Mouse (Mus musculus) heart, postnatal 0 days (tissue): ENCODE results near the gene Klhdc8a. TPM values are rescaled to one million over a fixed set of nuclear protein-coding genes. Genes with fewer than 3 reads are reported as not detected.

Source experiments
- ATAC-seq: fragments of 200-750 bp; cut with Nextera tagmentation; 2 replicates; pipeline ENCODE4 v1.8.0; 2017; ENCODE audit warnings: low read depth, moderate number of reproducible peaks, moderate library complexity; ENCODE audit not compliant: insufficient read depth
- DNase-seq: peaks from one replicate; pipeline ENCODE4 v3.0.0-alpha.2; 2016; ENCODE audit warnings: low spot score
- H3K27ac ChIP-seq: fragments of 300-500 bp; sonication (generic); 2 replicates; pipeline ENCODE4 v1.5.1; 2014; ENCODE audit warnings: low read depth, mild to moderate bottlenecking
- H3K27me3 ChIP-seq: fragments of 300-500 bp; sonication (generic); 2 replicates; pipeline ENCODE4 v1.6.1; 2014; ENCODE audit warnings: low read length, mixed read lengths; ENCODE audit not compliant: control insufficient read depth, insufficient read depth
- H3K36me3 ChIP-seq: fragments of 300-500 bp; sonication (generic); replicated peaks from 2 replicates; pipeline ENCODE4 v1.6.1; 2014; ENCODE audit warnings: low read length, mixed read lengths; ENCODE audit not compliant: control insufficient read depth, insufficient read depth
- H3K4me1 ChIP-seq: fragments of 300-500 bp; sonication (generic); 2 replicates; pipeline ENCODE4 v1.6.1; 2014; ENCODE audit warnings: antibody characterized with exemption; ENCODE audit not compliant: control insufficient read depth, insufficient read depth
- H3K4me2 ChIP-seq: fragments of 300-500 bp; sonication (generic); 2 replicates; pipeline ENCODE4 v1.6.1; 2014; ENCODE audit warnings: low read depth, mild to moderate bottlenecking, low read length, moderate library complexity
- H3K4me3 ChIP-seq: fragments of 300-500 bp; sonication (generic); 2 replicates; pipeline ENCODE4 v1.5.1; 2014; ENCODE audit warnings: low read depth, low read length
- H3K9ac ChIP-seq: fragments of 300-500 bp; sonication (generic); replicated peaks from 2 replicates; pipeline ENCODE4 v1.6.1; 2014; ENCODE audit warnings: low read depth, low read length, mixed read lengths
- H3K9me3 ChIP-seq: fragments of 300-500 bp; sonication (generic); replicated peaks from 2 replicates; pipeline ENCODE4 v1.6.1; 2016; ENCODE audit warnings: low read length; ENCODE audit not compliant: control insufficient read depth
- CTCF ChIP-seq: IDR thresholded peaks from 2 replicates; pipeline ENCODE4 v1.5.1; 2016; ENCODE audit warnings: antibody characterized with exemption, control low read depth, low read depth
- EP300 ChIP-seq: IDR thresholded peaks from 2 replicates; pipeline ENCODE4 v1.6.1; 2016; ENCODE audit warnings: antibody characterized with exemption, low read depth
- WGBS: fragments of 180-500 bp; shearing (Covaris S2); extraction: QIAGEN DNeasy Blood & Tissue Kit; methylation state at CpG from one replicate; pipeline ENCODE4 v1.1.7; 2014; 5-methylcytosine and 5-hydroxymethylcytosine counted together
- polyA plus RNA-seq: library from polyadenylated mRNA; unstranded; fragments of >200 nt; fragmentation: Nextera tagmentation; extraction: Ambion mirVana; gene quantifications from 2 replicates; pipeline ENCODE4 v1.2.1, GENCODE M21; 2015
- total RNA-seq: library from RNA; depleted of rRNA; stranded (reverse); fragments of >200 nt; gene quantifications from 2 replicates; pipeline ENCODE4 v1.2.3, GENCODE M21; 2014; ENCODE audit warnings: low replicate concordance

The Klhdc8a gene
- total and polyA plus RNA-seq, 2 experiments from 2014 or later, result 0.68 to 2.3 TPM

DNA sequence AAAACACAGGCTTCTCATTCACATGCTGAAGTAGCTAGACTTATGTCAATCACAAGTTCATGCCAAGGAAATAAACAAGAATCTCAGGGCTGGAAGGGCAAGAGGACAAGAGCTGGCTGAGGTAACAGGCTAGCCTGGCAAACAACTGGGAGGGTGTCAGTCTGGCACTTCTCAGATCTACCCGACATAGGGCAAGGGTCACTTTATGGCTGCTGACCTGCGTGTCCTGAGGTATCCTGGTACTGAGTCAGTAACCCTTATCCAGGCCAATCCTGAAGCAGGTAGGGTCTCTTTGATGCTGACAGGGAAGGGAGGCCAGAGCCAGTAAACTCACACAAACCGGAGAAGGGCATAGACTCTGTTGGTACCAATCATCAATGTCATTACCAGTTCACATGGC, 30.1 kb downstream of the Klhdc8a start:
- H3K27me3 ChIP-seq, result no peaks in the 10 kb centered on the region
- ATAC-seq (no peak), DNase-seq (no peak)
- H3K4me2 ChIP-seq, result no peak overlapping the region
- H3K27ac ChIP-seq, result no peak overlapping the region
- H3K4me3 ChIP-seq, result no peak overlapping the region
- H3K9ac ChIP-seq, result no peak overlapping the region
- no peaks in the 10 kb centered on the region for H3K9me3 ChIP-seq
- TF ChIP-seq CTCF (no peak), EP300 (no peak)
- peaks cover 11% of the 10 kb centered on the region; the same call in 1 of the 2 replicates for H3K4me1 ChIP-seq
- H3K36me3 ChIP-seq, result 0 out of 2 replicates have a peak, but pooled peaks cover 4% of the 10 kb centered on the region
- 86% methylated on average over 3 of the region's 3 CpGs for WGBS

DNA sequence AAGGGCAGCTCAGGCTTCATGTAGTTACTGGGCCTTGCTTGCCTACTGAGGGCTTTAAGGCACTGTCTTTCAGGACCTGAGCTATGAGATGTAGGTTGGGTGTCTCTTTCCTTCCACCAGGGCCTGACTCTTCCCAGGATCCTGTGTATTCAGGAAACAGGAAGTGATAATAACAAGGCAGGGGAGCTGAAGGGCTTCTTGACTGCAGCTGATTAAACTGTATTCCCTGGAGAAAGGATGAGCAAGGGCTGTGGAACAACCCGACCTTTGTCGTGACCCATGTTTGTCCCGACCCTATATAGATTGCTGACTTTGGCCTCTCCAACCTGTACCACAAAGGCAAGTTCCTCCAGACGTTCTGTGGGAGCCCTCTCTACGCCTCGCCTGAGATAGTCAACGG, 31.2 kb downstream of the Klhdc8a start:
- ATAC-seq (no peak), DNase-seq (no peak)
- Histone ChIP-seq H3K27ac (no peak overlapping the region), H3K4me2 (no peak overlapping the region), H3K4me3 (no peak overlapping the region), H3K9me3 (no peaks in the 10 kb centered on the region), H3K27me3 (no peaks in the 10 kb centered on the region), H3K4me1 (peaks cover 21% of the 10 kb centered on the region; the same call in 1 of the 2 replicates), H3K36me3 (0 out of 2 replicates have a peak, but pooled peaks cover 4% of the 10 kb centered on the region), H3K9ac (no peak overlapping the region)
- WGBS, result 65% methylated on average over 7 of the region's 7 CpGs
- TF ChIP-seq CTCF (no peak), EP300 (no peak)

DNA sequence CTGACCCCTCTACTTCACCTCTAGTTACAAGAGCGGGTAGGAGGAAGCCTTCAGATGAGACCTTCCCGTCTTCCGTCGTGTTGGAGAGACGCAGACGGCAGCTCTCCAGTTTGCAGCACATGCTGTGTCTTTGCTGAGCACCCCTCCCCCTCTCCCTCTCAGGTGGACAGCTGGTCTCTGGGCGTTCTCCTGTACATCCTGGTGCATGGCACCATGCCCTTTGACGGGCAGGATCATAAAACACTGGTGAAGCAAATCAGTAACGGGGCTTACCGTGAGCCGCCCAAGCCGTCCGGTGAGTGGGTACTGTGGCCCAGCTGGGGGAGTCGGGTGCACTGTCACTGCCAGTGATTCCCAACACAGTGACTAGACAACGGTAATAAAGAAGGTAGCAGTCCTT, 32.0 kb downstream of the Klhdc8a start:
- DNase-seq (no peak), ATAC-seq (no peak)
- Histone ChIP-seq H3K4me3 (no peak overlapping the region), H3K9ac (no peak overlapping the region), H3K36me3 (0 out of 2 replicates have a peak, but pooled peaks cover 4% of the 10 kb centered on the region), H3K27me3 (no peaks in the 10 kb centered on the region), H3K27ac (no peak overlapping the region), H3K4me2 (no peak overlapping the region), H3K9me3 (no peaks in the 10 kb centered on the region), H3K4me1 (peaks cover 28% of the 10 kb centered on the region; the same call in 1 of the 2 replicates)
- TF ChIP-seq CTCF (no peak), EP300 (no peak)
- 89% methylated on average over 15 of the region's 15 CpGs for WGBS

DNA sequence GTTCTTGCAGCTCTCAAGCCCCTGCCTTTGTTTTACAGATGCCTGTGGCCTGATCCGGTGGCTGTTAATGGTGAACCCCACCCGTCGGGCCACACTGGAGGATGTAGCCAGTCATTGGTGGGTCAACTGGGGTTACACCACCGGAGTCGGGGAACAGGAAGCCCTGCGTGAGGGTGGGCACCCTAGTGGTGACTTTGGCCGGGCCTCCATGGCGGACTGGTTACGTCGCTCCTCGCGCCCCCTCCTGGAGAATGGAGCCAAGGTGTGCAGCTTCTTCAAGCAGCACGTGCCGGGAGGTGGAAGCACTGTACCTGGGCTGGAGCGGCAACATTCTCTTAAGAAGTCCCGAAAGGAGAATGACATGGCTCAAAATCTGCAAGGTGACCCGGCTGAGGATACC, 32.9 kb downstream of the Klhdc8a start:
- H3K9me3 ChIP-seq, result no peaks in the 10 kb centered on the region
- H3K36me3 ChIP-seq, result 0 out of 2 replicates have a peak, but pooled peaks cover 4% of the 10 kb centered on the region
- ATAC-seq (no peak), DNase-seq (no peak)
- H3K4me2 ChIP-seq, result no peak overlapping the region
- H3K4me1 ChIP-seq, result peaks cover 32% of the 10 kb centered on the region; the same call in 1 of the 2 replicates
- WGBS, result 86% methylated on average over 17 of the region's 17 CpGs
- H3K27me3 ChIP-seq, result no peaks in the 10 kb centered on the region
- TF ChIP-seq CTCF (no peak), EP300 (no peak)
- no peak overlapping the region for H3K27ac ChIP-seq
- H3K4me3 ChIP-seq, result no peak overlapping the region
- H3K9ac ChIP-seq, result no peak overlapping the region

DNA sequence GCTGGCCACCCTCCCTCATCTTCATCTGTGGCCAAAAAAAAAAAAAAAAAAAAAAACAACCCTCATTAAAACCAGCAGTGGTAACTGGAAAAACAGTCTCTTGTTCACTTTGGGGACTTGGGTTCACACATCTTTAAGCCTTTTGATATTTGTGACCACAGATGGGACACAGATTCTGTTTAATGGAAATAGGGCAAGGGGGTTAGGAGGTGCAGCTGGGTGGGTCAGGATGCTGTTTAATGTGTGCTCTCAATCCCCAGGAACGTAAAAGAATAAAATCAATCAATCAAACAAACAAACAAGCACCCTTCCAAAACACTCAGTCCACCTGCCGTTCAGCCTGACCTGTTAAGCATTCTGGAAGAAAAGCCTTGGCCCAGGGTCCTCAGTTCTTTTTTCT, 34.8 kb downstream of the Klhdc8a start:
- WGBS, result 41% methylated on average over 2 of the region's 2 CpGs
- Histone ChIP-seq H3K27ac (0 out of 2 replicates have a peak overlapping the region, but pooled peaks have one; percentile 26), H3K4me3 (no peak overlapping the region), H3K4me2 (no peak overlapping the region), H3K27me3 (no peaks in the 10 kb centered on the region), H3K4me1 (peaks cover 40% of the 10 kb centered on the region), H3K36me3 (0 out of 2 replicates have a peak, but pooled peaks cover 4% of the 10 kb centered on the region), H3K9me3 (no peaks in the 10 kb centered on the region), H3K9ac (no peak overlapping the region)
- no peak for TF ChIP-seq EP300
- TF ChIP-seq CTCF, result no peak
- DNase-seq (no peak), ATAC-seq (no peak)

DNA sequence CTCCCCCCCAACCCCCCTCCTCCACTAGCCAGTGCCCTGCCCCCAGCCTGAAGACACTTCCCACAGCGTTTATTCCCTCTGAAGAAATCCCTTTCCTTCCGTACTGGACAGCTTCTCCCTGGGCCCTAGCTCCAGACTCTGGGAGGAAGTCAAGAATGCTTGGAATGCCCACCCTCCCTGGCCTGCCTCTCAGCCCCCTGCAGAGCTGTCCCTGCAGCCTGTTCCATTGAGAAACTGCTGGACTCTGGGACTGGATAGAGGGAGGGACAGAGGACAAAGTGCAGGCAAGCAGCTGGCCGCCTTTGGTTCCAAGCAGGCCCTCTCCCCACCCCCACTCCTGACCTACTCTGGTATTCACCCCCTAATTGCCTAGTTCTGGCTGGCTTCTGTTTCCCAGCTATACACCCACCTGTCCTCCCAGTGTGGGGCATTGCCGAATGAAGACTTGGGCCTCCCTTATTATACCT, 35.3 kb downstream of the Klhdc8a start:
- WGBS, result 3% methylated on average over 4 of the region's 4 CpGs
- DNase-seq (peak; percentile 72), ATAC-seq (peak; percentile 85)
- no peaks in the 10 kb centered on the region for H3K27me3 ChIP-seq
- H3K27ac ChIP-seq, result peak overlapping the region; percentile 26
- H3K9me3 ChIP-seq, result no peaks in the 10 kb centered on the region
- TF ChIP-seq EP300, result no peak
- TF ChIP-seq CTCF, result no peak
- H3K36me3 ChIP-seq, result 0 out of 2 replicates have a peak, but pooled peaks cover 4% of the 10 kb centered on the region
- H3K9ac ChIP-seq, result no peak overlapping the region
- peaks cover 45% of the 10 kb centered on the region for H3K4me1 ChIP-seq
- no peak overlapping the region for H3K4me3 ChIP-seq
- H3K4me2 ChIP-seq, result no peak overlapping the region
